Mouse (Mus musculus) liver, embryonic 14.5 days (tissue): ENCODE data around the gene Mif. TPM values are rescaled to one million over a fixed set of nuclear protein-coding genes. Genes with fewer than 3 reads are reported as not detected.
A peak's percentile ranks its signal among the peaks of the same experiment; 100 is the strongest.

ENCODE experiments used
- ATAC-seq: fragments of 200-750 bp; cut with Nextera tagmentation; 2 replicates; pipeline ENCODE4 v1.8.0; 2017; ENCODE audit warnings: moderate number of reproducible peaks, mild to moderate bottlenecking, moderate library complexity; ENCODE audit not compliant: insufficient read depth
- DNase-seq, 3 experiments: peaks; one replicate each; pipeline ENCODE4 v3.0.0-alpha.2; 2012 to 2013; ENCODE audit warnings: low read depth in 3 of 3, low spot score in 3 of 3
- H3K27ac ChIP-seq: fragments of 300-500 bp; sonication (generic); 2 replicates; pipeline ENCODE4 v1.5.1; 2014; ENCODE audit warnings: moderate library complexity, mild to moderate bottlenecking, control low read depth, inconsistent platforms
- H3K27me3 ChIP-seq: fragments of 300-500 bp; sonication (generic); 2 replicates; pipeline ENCODE4 v1.6.1; 2014; ENCODE audit warnings: mild to moderate bottlenecking, low read length, moderate library complexity; ENCODE audit not compliant: control insufficient read depth, insufficient read depth
- H3K36me3 ChIP-seq: fragments of 300-500 bp; sonication (generic); replicated peaks from 2 replicates; pipeline ENCODE4 v1.6.1; 2014; ENCODE audit warnings: low read depth; ENCODE audit not compliant: control insufficient read depth, insufficient read depth
- H3K4me1 ChIP-seq, 2 experiments: fragments of 200-500 bp in 1 of 2; fragments of 300-500 bp in 1 of 2; sonication (generic) in 1 of 2; replicated peaks; 2 replicates each; pipeline ENCODE4 v1.6.1; 2012 to 2014; ENCODE audit warnings: antibody characterized with exemption in 1 of 2, inconsistent platforms in 1 of 2, low read length in 1 of 2; ENCODE audit not compliant: control insufficient read depth in 2 of 2, insufficient read depth in 2 of 2
- H3K4me2 ChIP-seq: fragments of 300-500 bp; sonication (generic); 2 replicates; pipeline ENCODE4 v1.6.1; 2014; ENCODE audit warnings: low read depth, mild to moderate bottlenecking, control low read depth, moderate library complexity
- H3K4me3 ChIP-seq, 2 experiments: fragments of 200-500 bp in 1 of 2; fragments of 300-500 bp in 1 of 2; sonication (generic) in 1 of 2; 2 replicates each; pipeline ENCODE4 v1.5.1; 2012 to 2014; ENCODE audit warnings: low read depth in 2 of 2, low read length in 2 of 2, mild to moderate bottlenecking in 2 of 2, control low read depth in 1 of 2, inconsistent platforms in 1 of 2, moderate library complexity in 1 of 2; ENCODE audit not compliant: insufficient read depth in 1 of 2
- H3K9ac ChIP-seq: fragments of 300-500 bp; sonication (generic); replicated peaks from 2 replicates; pipeline ENCODE4 v1.6.1; 2014; ENCODE audit warnings: mild to moderate bottlenecking, control low read depth, moderate library complexity
- H3K9me3 ChIP-seq: fragments of 300-500 bp; sonication (generic); 2 replicates; pipeline ENCODE4 v1.6.1; 2016; ENCODE audit warnings: low read length, mixed read lengths; ENCODE audit not compliant: control insufficient read depth
- CTCF ChIP-seq: IDR thresholded peaks from 2 replicates; pipeline ENCODE4 v1.5.1; 2016; ENCODE audit warnings: antibody characterized with exemption, low read depth, control low read depth
- EP300 ChIP-seq: IDR thresholded peaks from 2 replicates; pipeline ENCODE4 v1.6.1; 2016; ENCODE audit warnings: antibody characterized with exemption, low read depth
- WGBS: fragments of 180-500 bp; shearing (Covaris S2); extraction: QIAGEN DNeasy Blood & Tissue Kit; methylation state at CpG from one replicate; pipeline ENCODE4 v1.1.7; 2014; ENCODE audit not compliant: insufficient replicate concordance; 5-methylcytosine and 5-hydroxymethylcytosine counted together
- polyA plus RNA-seq, 2 experiments: library from polyadenylated mRNA; depleted of rRNA in 1 of 2; stranded (reverse) in 1 of 2; unstranded in 1 of 2; fragments of >200 nt; fragmentation: Nextera tagmentation in 1 of 2; extraction: Ambion mirVana in 1 of 2; gene quantifications; 2 replicates each; pipeline versions ENCODE4 v1.2.1 to v1.2.3; 2012 to 2014

Gene Mif
- polyA plus RNA-seq, 2 experiments, result 755 to 879 TPM

DNA sequence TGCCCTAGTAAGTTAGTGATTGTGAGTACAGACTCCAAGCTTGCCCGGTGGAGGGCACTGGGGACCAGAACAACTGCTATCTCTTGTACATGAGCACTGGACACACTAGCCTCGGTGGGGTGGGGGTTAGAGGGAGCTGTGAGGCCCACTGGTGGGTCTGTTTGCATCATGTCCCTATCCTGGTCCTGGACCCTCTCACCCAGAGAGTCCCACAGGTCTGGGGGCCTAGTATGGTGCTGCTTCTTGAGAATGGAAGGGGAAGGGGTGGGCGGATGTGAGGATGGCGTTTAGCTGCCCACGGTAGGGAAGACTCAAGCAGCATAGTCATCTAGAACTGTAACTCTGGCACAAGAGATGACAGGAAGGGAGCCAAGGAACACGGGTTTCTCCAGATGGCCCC lies 5.2 kb downstream of the Mif start:
- H3K9me3 ChIP-seq, result no peaks in the 10 kb centered on the region
- no peak overlapping the region for H3K9ac ChIP-seq
- WGBS, result 74% methylated on average over 6 of the region's 6 CpGs
- TF ChIP-seq EP300, result no peak
- no peak for TF ChIP-seq CTCF
- no peak for DNase-seq
- no peak overlapping the region for H3K4me2 ChIP-seq
- H3K27ac ChIP-seq, result no peak overlapping the region
- H3K4me1 ChIP-seq, result peaks cover 0 to 10% of the 10 kb centered on the region in 2 experiments; a peak in 2 of 4 replicates
- no peak for ATAC-seq
- H3K27me3 ChIP-seq, result no peaks in the 10 kb centered on the region
- no peak overlapping the region for H3K4me3 ChIP-seq
- 0 out of 2 replicates have a peak, but pooled peaks cover 4% of the 10 kb centered on the region for H3K36me3 ChIP-seq

DNA sequence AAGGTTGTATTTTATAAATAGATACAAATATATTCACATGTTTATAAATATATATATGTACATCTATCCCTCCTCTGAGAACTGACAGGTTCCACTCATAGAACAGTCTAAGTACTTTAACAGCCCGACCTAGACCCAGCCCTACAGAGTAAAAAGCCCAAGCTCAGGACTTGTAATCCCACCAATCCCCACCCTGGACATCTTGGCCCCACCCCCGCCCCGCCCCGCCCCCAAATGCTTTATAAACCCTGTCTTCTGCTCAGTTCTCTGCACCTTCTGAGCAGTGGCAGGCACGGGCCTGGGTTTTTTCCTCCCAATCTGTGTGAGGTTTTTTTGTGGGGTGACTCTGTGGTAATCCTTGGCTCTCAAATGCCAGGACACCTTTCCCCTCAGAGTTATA lies 5.9 kb downstream of the Mif start:
- DNase-seq (no peak), ATAC-seq (peak; percentile 5; the same call in 1 of the 2 replicates)
- H3K9me3 ChIP-seq, result no peaks in the 10 kb centered on the region
- H3K9ac ChIP-seq, result no peak overlapping the region
- TF ChIP-seq CTCF (no peak), EP300 (no peak)
- 0 out of 2 replicates have a peak, but pooled peaks cover 4% of the 10 kb centered on the region for H3K36me3 ChIP-seq
- peaks cover 0 to 9% of the 10 kb centered on the region in 2 experiments; a peak in 2 of 4 replicates for H3K4me1 ChIP-seq
- no peak overlapping the region for H3K4me2 ChIP-seq
- 43% methylated on average over 5 of the region's 5 CpGs for WGBS
- H3K4me3 ChIP-seq, result no peak overlapping the region
- no peak overlapping the region for H3K27ac ChIP-seq
- no peaks in the 10 kb centered on the region for H3K27me3 ChIP-seq

DNA sequence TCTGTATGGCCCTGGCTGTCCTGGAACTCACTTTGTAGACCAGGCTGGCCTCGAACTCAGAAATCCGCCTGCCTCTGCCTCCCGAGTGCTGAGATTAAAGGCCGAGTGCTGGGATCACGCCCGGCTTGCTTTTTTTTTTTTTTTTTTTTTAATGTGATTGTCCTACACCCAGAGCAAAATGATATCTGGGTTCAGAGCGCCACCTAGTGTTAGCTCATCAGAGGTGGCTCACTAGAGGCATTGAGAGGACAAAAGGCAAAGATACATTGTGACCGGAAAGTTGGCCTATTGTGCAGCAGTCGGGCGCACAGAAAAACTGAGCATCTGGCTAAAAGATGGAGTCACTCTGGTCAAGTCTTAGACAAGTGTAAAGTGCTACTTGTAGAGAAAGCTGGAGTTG lies 6.6 kb downstream of the Mif start:
- Histone ChIP-seq H3K4me3 (no peak overlapping the region), H3K9me3 (no peaks in the 10 kb centered on the region), H3K4me1 (peaks cover 0 to 4% of the 10 kb centered on the region in 2 experiments; a peak in 1 of 4 replicates), H3K27me3 (no peaks in the 10 kb centered on the region), H3K9ac (no peak overlapping the region), H3K4me2 (no peak overlapping the region), H3K36me3 (0 out of 2 replicates have a peak, but pooled peaks cover 4% of the 10 kb centered on the region), H3K27ac (no peak overlapping the region)
- TF ChIP-seq EP300, result no peak
- peak; percentile 85 for TF ChIP-seq CTCF
- DNase-seq (peak; percentile 68 to 72 (median 70)), ATAC-seq (peak; percentile 62; the same call in 1 of the 2 replicates)
- WGBS, result 16% methylated on average over 10 of the region's 10 CpGs

DNA sequence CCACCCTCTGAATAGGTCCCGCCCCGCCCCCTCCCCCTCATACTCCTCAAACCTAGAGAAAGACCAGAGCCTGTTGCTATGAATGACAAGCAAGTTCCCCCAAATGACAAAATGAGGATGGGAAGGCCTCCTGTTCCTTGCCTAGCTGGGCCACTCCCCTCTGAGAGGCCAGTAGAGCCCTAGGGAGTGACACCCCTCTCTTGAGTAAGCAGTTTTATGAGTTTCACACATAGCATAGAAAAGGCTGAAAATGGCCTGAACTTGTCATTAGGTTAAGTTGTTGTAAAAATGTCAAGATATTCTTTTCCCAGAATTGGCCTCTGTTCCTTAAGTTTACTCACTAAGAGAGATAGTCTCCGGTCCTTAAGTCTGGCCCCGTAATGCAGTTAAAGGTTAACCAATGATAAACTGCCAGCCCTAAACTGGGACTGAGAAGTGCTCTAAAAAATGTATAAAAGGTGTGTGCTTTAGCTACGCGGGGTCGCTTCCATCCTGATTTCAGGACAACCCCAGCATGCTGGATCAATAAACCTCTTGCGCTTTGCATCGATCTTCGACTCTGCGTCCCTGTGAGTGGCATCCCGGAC lies 7.4 kb downstream of the Mif start:
- Histone ChIP-seq H3K27ac (no peak overlapping the region), H3K36me3 (0 out of 2 replicates have a peak, but pooled peaks cover 1% of the 10 kb centered on the region), H3K9ac (no peak overlapping the region), H3K27me3 (no peaks in the 10 kb centered on the region), H3K4me1 (peaks cover 0 to under 1% of the 10 kb centered on the region in 2 experiments; a peak in 1 of 4 replicates), H3K4me3 (no peak overlapping the region), H3K9me3 (no peaks in the 10 kb centered on the region), H3K4me2 (no peak overlapping the region)
- no peak for DNase-seq
- WGBS, result 79% methylated on average over 12 of the region's 12 CpGs
- no peak; the same call in 1 of the 2 replicates for ATAC-seq
- TF ChIP-seq CTCF, result no peak
- TF ChIP-seq EP300, result no peak

DNA sequence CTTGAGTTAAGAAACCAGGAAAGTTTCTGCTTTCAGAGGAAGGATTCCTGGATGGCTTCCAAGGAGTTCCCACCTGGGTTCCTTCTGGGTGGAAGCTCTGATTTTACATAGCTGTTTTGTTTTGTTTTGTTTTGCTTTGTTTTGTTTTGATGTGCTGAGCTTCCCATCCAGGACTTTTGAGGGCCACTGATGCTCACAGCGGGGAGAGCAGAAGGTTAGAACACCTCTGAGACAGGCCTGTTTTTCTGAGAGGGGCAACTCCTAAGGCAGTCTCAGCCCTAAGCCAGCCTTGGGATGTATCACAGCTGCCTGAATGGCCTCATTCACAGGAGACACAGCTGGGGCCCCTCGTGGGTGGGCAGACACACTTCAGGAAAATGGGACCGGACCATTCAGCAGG lies 8.4 kb downstream of the Mif start:
- no peak overlapping the region for H3K4me3 ChIP-seq
- H3K27me3 ChIP-seq, result no peaks in the 10 kb centered on the region
- ATAC-seq, result no peak
- 67% methylated on average over 3 of the region's 3 CpGs for WGBS
- DNase-seq, result no peak
- no peaks in the 10 kb centered on the region for H3K36me3 ChIP-seq
- no peak overlapping the region for H3K9ac ChIP-seq
- H3K4me2 ChIP-seq, result no peak overlapping the region
- TF ChIP-seq CTCF (no peak), EP300 (no peak)
- H3K9me3 ChIP-seq, result no peaks in the 10 kb centered on the region
- no peak overlapping the region for H3K27ac ChIP-seq
- peaks cover 0 to under 1% of the 10 kb centered on the region in 2 experiments; a peak in 2 of 4 replicates for H3K4me1 ChIP-seq
